Mouse (Mus musculus): ENCODE data around the gene Cul3. TPM values are rescaled to one million over a fixed set of nuclear protein-coding genes. Genes with fewer than 3 reads are reported as not detected.

The Cul3 gene
- polyA plus RNA-seq (2014; fragmentation: Nextera tagmentation; extraction: Ambion mirVana) = 53.3 and 58.1 TPM in 2 replicates

DNA sequence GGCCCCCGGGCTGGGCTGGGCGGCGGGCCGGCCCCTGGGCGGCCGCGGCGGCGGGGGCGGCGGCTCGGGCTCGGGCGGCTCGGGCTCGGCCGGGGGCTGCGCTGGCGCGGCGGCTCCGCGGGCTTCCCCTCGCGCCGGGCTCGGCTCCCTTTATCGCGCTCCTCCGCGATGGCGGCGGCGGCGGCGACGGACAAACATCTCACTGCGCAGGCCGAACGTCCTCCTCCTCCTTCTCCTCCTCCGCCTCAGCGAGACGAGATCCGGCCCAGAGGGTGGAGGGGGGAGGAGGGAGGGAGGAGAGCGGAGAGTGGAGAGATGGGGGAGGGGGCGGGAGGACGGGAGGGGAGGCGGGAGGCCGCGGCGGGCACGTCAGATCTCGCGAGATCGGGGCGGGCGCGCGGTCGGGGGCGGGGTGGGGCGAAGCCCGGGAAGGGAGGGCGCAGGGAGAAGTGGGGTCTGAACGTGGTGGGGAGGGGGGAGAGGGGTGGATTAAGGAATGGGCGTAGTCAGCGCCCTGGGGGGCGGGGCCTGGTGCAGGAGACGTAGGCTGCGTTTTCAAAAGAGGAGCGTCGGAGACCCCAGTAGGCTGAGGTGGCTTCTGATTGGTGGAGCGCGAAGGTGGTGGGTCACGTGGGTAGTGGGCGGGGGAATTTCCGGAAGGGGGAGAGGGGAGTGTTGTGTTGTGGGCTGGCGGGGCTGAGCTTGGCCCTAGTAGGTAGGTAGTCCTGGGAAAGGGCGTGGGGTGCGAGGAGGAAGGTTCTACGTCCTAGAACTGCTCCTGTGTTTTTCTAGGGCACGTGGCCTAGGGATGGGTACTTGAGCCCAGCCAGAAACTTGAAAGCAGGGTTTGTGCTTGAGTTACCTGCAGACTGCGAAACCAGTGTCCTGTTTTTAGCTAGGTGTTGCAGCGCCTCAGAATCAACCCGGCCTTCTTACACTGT lies at the start of gene Cul3:
Gene Cul3, minus strand, starts transcription at position 45 of the 941 bp plus-strand sequence.
- Histone ChIP-seq H3K4me1 (ENCODE audit: control insufficient read depth, insufficient read depth, low read length) (no peaks in the 10 kb centered on the region), H3K9ac (replicated peaks; ENCODE audit: low read length) (peak within 1 kb of the TSS; percentile 97), H3K36me3 (replicated peaks; ENCODE audit: control insufficient read depth, insufficient read depth, low read depth, low read length) (no peaks in the 10 kb centered on the region), H3K4me2 (ENCODE audit: low read depth, low read length) (peak within 1 kb of the TSS; percentile 60), H3K9me3 (replicated peaks; ENCODE audit: control insufficient read depth, low read length) (no peaks in the 10 kb centered on the region), H3K27me3 (ENCODE audit: control insufficient read depth, insufficient read depth, low read length) (no peaks in the 10 kb centered on the region), H3K4me3 (ENCODE audit: low read depth, low read length) (peak within 1 kb of the TSS; percentile 98), H3K27ac (replicated peaks; ENCODE audit: low read depth, low read length) (peak within 1 kb of the TSS; percentile 97)
- WGBS = 2% methylated on average over 42 of the region's 85 CpGs
- DNase-seq (ENCODE audit: low spot score) = peak; percentile 99
- ATAC-seq (replicated peaks; ENCODE audit: insufficient number of reproducible peaks, low FRiP score, low TSS enrichment, low read depth) = peak; percentile 96

DNA sequence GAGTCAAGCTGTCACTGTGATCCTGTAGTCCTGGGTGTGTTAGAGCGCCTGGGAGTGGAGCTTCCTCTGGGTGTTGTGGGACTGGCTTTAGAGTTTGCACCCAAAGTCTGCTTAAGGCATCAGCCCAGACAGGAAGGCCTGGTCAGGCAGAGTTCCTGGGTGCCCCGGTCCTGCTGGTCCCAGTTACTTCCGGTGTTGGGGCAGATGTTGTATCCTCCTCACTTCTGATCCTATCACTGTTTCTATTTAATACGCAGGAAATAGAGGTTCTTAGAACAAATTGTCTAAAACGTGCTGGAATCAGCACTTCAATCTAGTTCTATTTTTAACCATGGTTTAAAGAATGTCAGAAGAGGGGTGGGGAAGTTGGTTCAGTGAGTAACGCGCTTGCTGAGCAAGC lies 49.2 kb upstream of the Cul3 start:
- Histone ChIP-seq H3K9ac (replicated peaks; ENCODE audit: low read length) (no peak overlapping the region), H3K4me1 (ENCODE audit: control insufficient read depth, insufficient read depth, low read length) (no peaks in the 10 kb centered on the region), H3K4me3 (ENCODE audit: low read depth, low read length) (no peak overlapping the region), H3K4me2 (ENCODE audit: low read depth, low read length) (no peak overlapping the region), H3K27me3 (ENCODE audit: control insufficient read depth, insufficient read depth, low read length) (no peaks in the 10 kb centered on the region), H3K27ac (replicated peaks; ENCODE audit: low read depth, low read length) (no peak overlapping the region), H3K36me3 (replicated peaks; ENCODE audit: control insufficient read depth, insufficient read depth, low read depth, low read length) (no peaks in the 10 kb centered on the region), H3K9me3 (replicated peaks; ENCODE audit: control insufficient read depth, low read length) (no peaks in the 10 kb centered on the region)
- no peak for ATAC-seq (replicated peaks; ENCODE audit: insufficient number of reproducible peaks, low FRiP score, low TSS enrichment, low read depth)
- WGBS = 88% methylated on average over 7 of the region's 7 CpGs
- no peak for DNase-seq (ENCODE audit: low spot score)

DNA sequence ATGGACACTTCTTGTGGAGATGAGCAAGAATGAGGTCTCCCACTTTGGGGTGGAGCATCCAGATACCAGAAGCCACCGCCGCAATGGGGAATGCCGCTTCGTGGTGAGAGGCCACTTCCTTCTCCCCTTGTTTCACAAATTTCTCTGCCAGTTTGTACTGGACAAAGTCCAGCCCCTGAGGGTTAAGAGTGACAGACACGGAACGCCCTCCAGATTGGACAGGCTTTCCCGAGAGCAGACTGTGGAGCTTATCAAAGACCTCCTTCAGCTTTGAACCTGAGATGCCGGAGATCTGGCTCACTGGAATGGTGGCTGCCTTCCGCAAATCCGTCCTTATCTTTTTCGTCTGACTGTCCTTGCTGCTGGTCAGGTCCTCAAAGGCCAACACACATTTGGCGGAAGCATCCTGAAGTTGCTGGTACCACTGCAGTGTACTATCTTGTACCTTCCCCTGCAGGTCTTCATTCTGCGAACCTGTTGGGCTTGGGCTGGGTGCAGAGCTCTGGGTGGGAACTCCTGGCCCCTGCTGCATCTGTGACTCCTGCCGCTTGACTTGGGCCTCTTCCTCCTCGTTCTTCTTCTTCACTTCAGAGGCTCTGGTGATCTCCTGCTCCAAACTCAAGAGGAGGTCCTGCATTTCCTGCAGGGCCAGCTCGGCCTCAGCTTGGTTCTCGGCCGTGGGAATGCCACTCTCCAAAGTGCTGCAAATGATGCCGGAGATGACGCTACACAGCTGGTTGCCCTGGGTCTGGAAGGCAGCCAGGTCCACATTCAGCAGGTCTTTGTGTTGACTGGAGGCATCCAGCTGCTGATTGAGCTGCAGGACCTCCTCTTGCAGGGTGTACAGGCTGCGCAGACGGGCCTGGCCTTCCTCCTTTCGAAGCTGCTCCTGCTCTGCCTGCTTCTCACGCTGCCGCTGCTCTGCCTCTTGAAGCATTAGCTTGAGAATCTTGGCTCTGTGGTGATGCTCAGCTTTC lies 43.6 kb upstream of the Cul3 start:
- Histone ChIP-seq H3K9ac (replicated peaks; ENCODE audit: low read length) (no peak overlapping the region), H3K27ac (replicated peaks; ENCODE audit: low read depth, low read length) (no peak overlapping the region), H3K36me3 (replicated peaks; ENCODE audit: control insufficient read depth, insufficient read depth, low read depth, low read length) (no peaks in the 10 kb centered on the region), H3K27me3 (ENCODE audit: control insufficient read depth, insufficient read depth, low read length) (no peaks in the 10 kb centered on the region), H3K4me3 (ENCODE audit: low read depth, low read length) (no peak overlapping the region), H3K4me1 (ENCODE audit: control insufficient read depth, insufficient read depth, low read length) (no peaks in the 10 kb centered on the region), H3K4me2 (ENCODE audit: low read depth, low read length) (no peak overlapping the region), H3K9me3 (replicated peaks; ENCODE audit: control insufficient read depth, low read length) (no peaks in the 10 kb centered on the region)
- ATAC-seq (replicated peaks; ENCODE audit: insufficient number of reproducible peaks, low FRiP score, low TSS enrichment, low read depth) (no peak), DNase-seq (ENCODE audit: low spot score) (no peak)
- WGBS = 89% methylated on average over 25 of the region's 25 CpGs

- DNase-seq (ENCODE audit: low spot score) = no peak
- 76% methylated on average over 7 of the region's 7 CpGs for WGBS
- Histone ChIP-seq H3K9me3 (replicated peaks; ENCODE audit: control insufficient read depth, low read length) (no peaks in the 10 kb centered on the region), H3K4me1 (ENCODE audit: control insufficient read depth, insufficient read depth, low read length) (no peaks in the 10 kb centered on the region), H3K27ac (replicated peaks; ENCODE audit: low read depth, low read length) (no peak overlapping the region), H3K4me2 (ENCODE audit: low read depth, low read length) (no peak overlapping the region), H3K36me3 (replicated peaks; ENCODE audit: control insufficient read depth, insufficient read depth, low read depth, low read length) (no peaks in the 10 kb centered on the region), H3K9ac (replicated peaks; ENCODE audit: low read length) (no peak overlapping the region), H3K4me3 (ENCODE audit: low read depth, low read length) (no peak overlapping the region), H3K27me3 (ENCODE audit: control insufficient read depth, insufficient read depth, low read length) (no peaks in the 10 kb centered on the region)
- ATAC-seq (replicated peaks; ENCODE audit: insufficient number of reproducible peaks, low FRiP score, low TSS enrichment, low read depth) = no peak
Observed at GRCm38 (mm10) chr1:80382928-80383327, 42.6 kb upstream of the Cul3 start.

DNA sequence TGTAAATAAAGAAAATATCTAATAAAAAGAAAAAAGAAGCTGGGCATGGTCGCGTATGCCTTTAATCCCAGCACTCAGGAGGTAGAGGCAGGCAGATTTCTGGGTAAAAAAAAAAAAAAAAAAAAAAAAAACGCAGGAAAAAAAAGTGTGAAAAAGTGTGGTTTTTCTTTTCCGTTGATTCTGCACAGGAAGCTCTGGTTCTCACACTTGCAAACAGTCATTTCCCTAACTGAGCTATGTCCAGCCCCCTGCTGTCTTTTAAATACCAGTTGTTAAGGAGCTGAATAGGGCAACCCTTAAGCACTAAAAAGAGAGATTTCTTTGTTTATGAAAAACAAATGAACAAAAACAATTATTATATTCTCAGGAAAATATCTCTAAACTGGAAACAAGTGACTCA lies 41.0 kb upstream of the Cul3 start:
- no peak overlapping the region for H3K9ac ChIP-seq (replicated peaks; ENCODE audit: low read length)
- no peaks in the 10 kb centered on the region for H3K9me3 ChIP-seq (replicated peaks; ENCODE audit: control insufficient read depth, low read length)
- 20% methylated on average over 3 of the region's 4 CpGs for WGBS
- ATAC-seq (replicated peaks; ENCODE audit: insufficient number of reproducible peaks, low FRiP score, low TSS enrichment, low read depth) (no peak), DNase-seq (ENCODE audit: low spot score) (no peak)
- no peaks in the 10 kb centered on the region for H3K27me3 ChIP-seq (ENCODE audit: control insufficient read depth, insufficient read depth, low read length)
- no peaks in the 10 kb centered on the region for H3K36me3 ChIP-seq (replicated peaks; ENCODE audit: control insufficient read depth, insufficient read depth, low read depth, low read length)
- H3K4me3 ChIP-seq (ENCODE audit: low read depth, low read length) = no peak overlapping the region
- H3K4me2 ChIP-seq (ENCODE audit: low read depth, low read length) = no peak overlapping the region
- no peaks in the 10 kb centered on the region for H3K4me1 ChIP-seq (ENCODE audit: control insufficient read depth, insufficient read depth, low read length)
- H3K27ac ChIP-seq (replicated peaks; ENCODE audit: low read depth, low read length) = no peak overlapping the region

- Histone ChIP-seq H3K4me1 (ENCODE audit: control insufficient read depth, insufficient read depth, low read length) (no peaks in the 10 kb centered on the region), H3K9ac (replicated peaks; ENCODE audit: low read length) (no peak overlapping the region), H3K27ac (replicated peaks; ENCODE audit: low read depth, low read length) (no peak overlapping the region), H3K4me2 (ENCODE audit: low read depth, low read length) (no peak overlapping the region), H3K27me3 (ENCODE audit: control insufficient read depth, insufficient read depth, low read length) (no peaks in the 10 kb centered on the region), H3K4me3 (ENCODE audit: low read depth, low read length) (no peak overlapping the region), H3K9me3 (replicated peaks; ENCODE audit: control insufficient read depth, low read length) (no peaks in the 10 kb centered on the region), H3K36me3 (replicated peaks; ENCODE audit: control insufficient read depth, insufficient read depth, low read depth, low read length) (no peaks in the 10 kb centered on the region)
- WGBS = 93% methylated on average over 3 of the region's 3 CpGs
- ATAC-seq (replicated peaks; ENCODE audit: insufficient number of reproducible peaks, low FRiP score, low TSS enrichment, low read depth) (no peak), DNase-seq (ENCODE audit: low spot score) (no peak)
Observed at GRCm38 (mm10) chr1:80372010-80372409, 31.7 kb upstream of the Cul3 start.

DNA sequence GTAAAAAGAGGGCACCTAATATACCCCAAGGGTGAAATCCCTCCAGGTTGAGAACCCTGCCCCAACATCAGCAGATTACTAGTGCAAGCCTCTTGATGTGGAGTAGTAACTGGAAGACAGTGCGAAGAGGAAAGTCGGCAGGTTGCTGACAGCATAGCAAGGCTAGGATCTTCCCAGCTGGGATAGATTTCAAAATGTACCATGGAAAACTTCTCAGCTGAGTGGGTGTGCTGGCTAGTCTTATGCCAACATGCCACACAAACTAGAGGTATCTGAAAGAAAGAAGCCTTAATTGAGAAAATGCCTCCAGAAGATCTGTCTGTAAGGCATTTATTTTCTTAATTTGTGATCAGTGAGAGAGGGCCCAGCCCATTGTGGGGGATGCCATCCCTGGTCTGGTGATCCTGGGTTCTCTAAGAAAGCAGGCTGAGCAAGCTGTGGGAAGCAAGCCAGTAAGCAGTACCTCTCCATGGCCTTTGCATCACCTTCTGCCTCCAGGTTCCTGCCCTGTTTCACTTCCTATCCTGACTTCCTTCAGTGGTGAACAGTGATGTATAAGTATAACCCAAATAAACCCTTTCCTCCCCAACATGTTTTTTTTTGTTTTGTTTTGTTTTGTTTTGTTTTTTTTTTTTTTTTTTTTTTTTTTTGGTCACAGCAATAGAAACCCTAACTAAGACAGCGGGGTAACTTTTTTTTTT lies 31.1 kb upstream of the Cul3 start:
- Histone ChIP-seq H3K9ac (replicated peaks; ENCODE audit: low read length) (no peak overlapping the region), H3K9me3 (replicated peaks; ENCODE audit: control insufficient read depth, low read length) (no peaks in the 10 kb centered on the region), H3K4me3 (ENCODE audit: low read depth, low read length) (no peak overlapping the region), H3K36me3 (replicated peaks; ENCODE audit: control insufficient read depth, insufficient read depth, low read depth, low read length) (no peaks in the 10 kb centered on the region), H3K4me2 (ENCODE audit: low read depth, low read length) (no peak overlapping the region), H3K4me1 (ENCODE audit: control insufficient read depth, insufficient read depth, low read length) (no peaks in the 10 kb centered on the region), H3K27me3 (ENCODE audit: control insufficient read depth, insufficient read depth, low read length) (no peaks in the 10 kb centered on the region), H3K27ac (replicated peaks; ENCODE audit: low read depth, low read length) (no peak overlapping the region)
- WGBS = 85% methylated on average over 3 of the region's 3 CpGs
- ATAC-seq (replicated peaks; ENCODE audit: insufficient number of reproducible peaks, low FRiP score, low TSS enrichment, low read depth) = no peak
- DNase-seq (ENCODE audit: low spot score) = no peak

All from embryonic facial prominence, embryonic 11.5 days (tissue).